Mouse (Mus musculus): Measurements from ENCODE around the gene Tsga10.

- TF ChIP-seq MYC (IDR thresholded peaks at IDR 0.05; ENCODE audit: low read depth, low read length): no peak
- peak in 1 of 2 experiments; percentile 51; a peak in 2 of 4 replicates for TF ChIP-seq CTCF (conservative IDR thresholded peaks at IDR 0.05 in 1 of 2, IDR thresholded peaks at IDR 0.05 in 1 of 2; ENCODE audit: low read depth in 2 of 2, low read length in 2 of 2)
- TF ChIP-seq MAZ (IDR thresholded peaks at IDR 0.05; ENCODE audit: low read depth, low read length): no peak
- no peak for TF ChIP-seq POLR2A (IDR thresholded peaks at IDR 0.05; ENCODE audit: low read depth, low read length)
- TF ChIP-seq E2F4 (IDR thresholded peaks at IDR 0.05; ENCODE audit: insufficient replicate concordance, low read depth, low read length): no peak
- TF ChIP-seq ELF1 (IDR thresholded peaks at IDR 0.05; ENCODE audit: low read depth, low read length): no peak
- no peak for TF ChIP-seq HCFC1 (IDR thresholded peaks at IDR 0.05; ENCODE audit: low read depth, low read length)
- no peak for TF ChIP-seq EP300 (IDR thresholded peaks at IDR 0.05; ENCODE audit: low read length)
- no peak for TF ChIP-seq CHD2 (IDR thresholded peaks at IDR 0.05; ENCODE audit: low read length)
Measured at GRCm38 (mm10) chr1:37759407-37759806, 106.8 kb downstream of the Tsga10 start.
